Mouse (Mus musculus) embryonic facial prominence, embryonic 14.5 days (tissue): ENCODE results near the gene Tomm40. TPM values are rescaled to one million over a fixed set of nuclear protein-coding genes. Genes with fewer than 3 reads are reported as not detected.

Experiments used
- ATAC-seq: fragments of 200-750 bp; cut with Nextera tagmentation; 2 replicates; pipeline ENCODE4 v1.8.0; 2017; ENCODE audit warnings: low read depth, moderate number of reproducible peaks, moderate TSS enrichment
- DNase-seq: peaks from one replicate; pipeline ENCODE4 v3.0.0-alpha.2; 2015; ENCODE audit warnings: low spot score
- H3K27ac ChIP-seq: fragments of 300-500 bp; sonication (generic); replicated peaks from 2 replicates; pipeline ENCODE4 v1.5.1; 2014; ENCODE audit warnings: low read depth, mild to moderate bottlenecking, low read length, moderate library complexity
- H3K27me3 ChIP-seq: fragments of 300-500 bp; sonication (generic); replicated peaks from 2 replicates; pipeline ENCODE4 v1.6.1; 2014; ENCODE audit warnings: low read length; ENCODE audit not compliant: control insufficient read depth, insufficient read depth
- H3K36me3 ChIP-seq: fragments of 300-500 bp; sonication (generic); 2 replicates; pipeline ENCODE4 v1.6.1; 2014; ENCODE audit warnings: low read length, mixed read lengths; ENCODE audit not compliant: control insufficient read depth, insufficient read depth
- H3K4me1 ChIP-seq: fragments of 300-500 bp; sonication (generic); 2 replicates; pipeline ENCODE4 v1.6.1; 2014; ENCODE audit warnings: antibody characterized with exemption, low read length; ENCODE audit not compliant: control insufficient read depth, insufficient read depth
- H3K4me2 ChIP-seq: fragments of 300-500 bp; sonication (generic); 2 replicates; pipeline ENCODE4 v1.6.1; 2014; ENCODE audit warnings: low read depth, mild to moderate bottlenecking, low read length, moderate library complexity, mixed read lengths
- H3K4me3 ChIP-seq: fragments of 300-500 bp; sonication (generic); 2 replicates; pipeline ENCODE4 v1.5.1; 2014; ENCODE audit warnings: low read depth, mild to moderate bottlenecking, low read length
- H3K9ac ChIP-seq: fragments of 300-500 bp; sonication (generic); 2 replicates; pipeline ENCODE4 v1.6.1; 2014; ENCODE audit warnings: low read depth, mild to moderate bottlenecking, low read length, moderate library complexity, mixed read lengths
- H3K9me3 ChIP-seq: fragments of 300-500 bp; sonication (generic); 2 replicates; pipeline ENCODE4 v1.6.1; 2016; ENCODE audit warnings: low read length; ENCODE audit not compliant: control insufficient read depth
- WGBS: fragments of 180-500 bp; shearing (Covaris S2); extraction: QIAGEN DNeasy Blood & Tissue Kit; methylation state at CpG from one replicate; pipeline ENCODE4 v1.1.7; 2014; 5-methylcytosine and 5-hydroxymethylcytosine counted together
- polyA plus RNA-seq: library from polyadenylated mRNA; unstranded; fragments of >200 nt; fragmentation: Nextera tagmentation; extraction: Ambion mirVana; gene quantifications from 2 replicates; pipeline ENCODE4 v1.2.1, GENCODE M21; 2014

The Tomm40 gene
- polyA plus RNA-seq, 1 experiment from 2014 or later, result 114 TPM

GRCm38 (mm10) chr7:19697949-19698906 is 17.0 kb downstream of the Tomm40 start:
- DNase-seq (no peak), ATAC-seq (peak; percentile 20)
- Histone ChIP-seq H3K9ac (peak overlapping the region; percentile 48), H3K4me1 (peaks cover 12% of the 10 kb centered on the region), H3K27ac (peak overlapping the region; percentile 8; the same call in 1 of the 2 replicates), H3K36me3 (peaks cover 7% of the 10 kb centered on the region; the same call in 1 of the 2 replicates), H3K4me3 (peak overlapping the region; percentile 30), H3K27me3 (no peaks in the 10 kb centered on the region), H3K9me3 (no peaks in the 10 kb centered on the region), H3K4me2 (peak overlapping the region; percentile 69)
- WGBS, result 3% methylated on average over 28 of the region's 28 CpGs

GRCm38 (mm10) chr7:19696336-19696873 is 18.8 kb downstream of the Tomm40 start:
- Histone ChIP-seq H3K4me3 (no peak overlapping the region), H3K9ac (no peak overlapping the region), H3K27ac (no peak overlapping the region), H3K27me3 (no peaks in the 10 kb centered on the region), H3K4me2 (no peak overlapping the region), H3K36me3 (0 out of 2 replicates have a peak, but pooled peaks cover under 1% of the 10 kb centered on the region), H3K9me3 (no peaks in the 10 kb centered on the region), H3K4me1 (peaks cover 13% of the 10 kb centered on the region)
- ATAC-seq, result no peak
- WGBS, result 97% methylated on average over 34 of the region's 34 CpGs
- no peak for DNase-seq

- 75% methylated on average over 6 of the region's 6 CpGs for WGBS
- Histone ChIP-seq H3K27ac (no peak overlapping the region), H3K9ac (no peak overlapping the region), H3K4me3 (no peak overlapping the region), H3K4me2 (no peak overlapping the region), H3K36me3 (no peaks in the 10 kb centered on the region), H3K9me3 (no peaks in the 10 kb centered on the region), H3K27me3 (no peaks in the 10 kb centered on the region), H3K4me1 (peaks cover 13% of the 10 kb centered on the region)
- no peak for DNase-seq
- no peak for ATAC-seq
These were observed 19.4 kb downstream of the Tomm40 start for GRCm38 (mm10) chr7:19695881-19696280.

GRCm38 (mm10) chr7:19695213-19695594 is 20.0 kb downstream of the Tomm40 start:
- Histone ChIP-seq H3K4me2 (no peak overlapping the region), H3K4me3 (no peak overlapping the region), H3K4me1 (peaks cover 13% of the 10 kb centered on the region), H3K36me3 (no peaks in the 10 kb centered on the region), H3K27ac (no peak overlapping the region), H3K27me3 (no peaks in the 10 kb centered on the region), H3K9ac (no peak overlapping the region), H3K9me3 (no peaks in the 10 kb centered on the region)
- DNase-seq (no peak), ATAC-seq (no peak)
- WGBS, result 53% methylated on average over 8 of the region's 8 CpGs

GRCm38 (mm10) chr7:19694336-19695212 is 20.7 kb downstream of the Tomm40 start:
- no peak overlapping the region for H3K27ac ChIP-seq
- peaks cover 13% of the 10 kb centered on the region for H3K4me1 ChIP-seq
- H3K27me3 ChIP-seq, result no peaks in the 10 kb centered on the region
- no peaks in the 10 kb centered on the region for H3K9me3 ChIP-seq
- ATAC-seq, result no peak
- 86% methylated on average over 10 of the region's 10 CpGs for WGBS
- no peak overlapping the region for H3K9ac ChIP-seq
- no peak for DNase-seq
- no peaks in the 10 kb centered on the region for H3K36me3 ChIP-seq
- no peak overlapping the region for H3K4me2 ChIP-seq
- no peak overlapping the region for H3K4me3 ChIP-seq

- DNase-seq, result peak; percentile 25
These were observed 21.8 kb downstream of the Tomm40 start for GRCm38 (mm10) chr7:19693421-19693820.

GRCm38 (mm10) chr7:19691873-19692865 is 23.1 kb downstream of the Tomm40 start, which contains the start of gene Apoc1:
TSS of gene Apoc1 (minus strand) at chr7:19692660.
- H3K27me3 ChIP-seq, result no peaks in the 10 kb centered on the region
- no peaks in the 10 kb centered on the region for H3K36me3 ChIP-seq
- no peak within 1 kb of the TSS for H3K9ac ChIP-seq
- H3K4me2 ChIP-seq, result no peak within 1 kb of the TSS
- WGBS, result 49% methylated on average over 27 of the region's 28 CpGs
- no peak within 1 kb of the TSS for H3K4me3 ChIP-seq
- no peaks in the 10 kb centered on the region for H3K9me3 ChIP-seq
- ATAC-seq (no peak), DNase-seq (no peak)
- H3K27ac ChIP-seq, result no peak within 1 kb of the TSS
- H3K4me1 ChIP-seq, result peaks cover 3% of the 10 kb centered on the region

More at GRCm38 (mm10) chr7:19693421-19693820, 21.8 kb downstream of the Tomm40 start:
- H3K4me1 ChIP-seq, result peaks cover 3% of the 10 kb centered on the region
- no peaks in the 10 kb centered on the region for H3K36me3 ChIP-seq
- H3K4me3 ChIP-seq, result no peak overlapping the region
- no peaks in the 10 kb centered on the region for H3K27me3 ChIP-seq
- ATAC-seq, result no peak
- H3K9ac ChIP-seq, result no peak overlapping the region
- no peak overlapping the region for H3K27ac ChIP-seq
- WGBS, result 42% methylated on average over 4 of the region's 10 CpGs
- H3K4me2 ChIP-seq, result no peak overlapping the region
- no peaks in the 10 kb centered on the region for H3K9me3 ChIP-seq
